Mouse (Mus musculus): ENCODE data around the gene Syce2. TPM values are rescaled to one million over a fixed set of nuclear protein-coding genes. Genes with fewer than 3 reads are reported as not detected.
"Not testable (repeated sequence)": the region's sequence is repeated elsewhere in the genome, so short reads cannot be mapped to it uniquely, and the experiment has no call there.

Gene Syce2
- polyA plus RNA-seq, 1 experiment from 2014 or later: 46.6 TPM

- peaks cover 20% of the 10 kb centered on the region for H3K36me3 ChIP-seq (ENCODE audit: control insufficient read depth, insufficient read depth, low read length)
- not testable (repeated sequence) for H3K27ac ChIP-seq (ENCODE audit: low read depth, low read length); ATAC-seq; H3K9ac ChIP-seq (ENCODE audit: low read depth, low read length); H3K27me3 ChIP-seq (replicated peaks; ENCODE audit: control insufficient read depth, insufficient read depth, low read length); H3K9me3 ChIP-seq (ENCODE audit: control insufficient read depth, low read length)
- H3K4me3 ChIP-seq (ENCODE audit: low read length): peak overlapping the region; percentile 43; the same call in 1 of the 2 replicates
- H3K4me1 ChIP-seq (ENCODE audit: control insufficient read depth, insufficient read depth, low read depth, low read length): peaks cover 14% of the 10 kb centered on the region
- peak overlapping the region; percentile 59 for H3K4me2 ChIP-seq (ENCODE audit: low read length)
- 22% methylated on average over 6 of the region's 7 CpGs for WGBS
Observed at GRCm38 (mm10) chr8:84907979-84908378, 36.1 kb downstream of the Syce2 start.

GRCm38 (mm10) chr8:84908421-84909161, 36.7 kb downstream of the Syce2 start, which contains the start of gene Dnase2a:
TSS of gene Dnase2a (plus strand) at chr8:84908560.
- Histone ChIP-seq H3K36me3 (ENCODE audit: control insufficient read depth, insufficient read depth, low read length) (peaks cover 22% of the 10 kb centered on the region), H3K27me3 (replicated peaks; ENCODE audit: control insufficient read depth, insufficient read depth, low read length) (peaks cover 5% of the 10 kb centered on the region; the same call in 1 of the 2 replicates)
- peak; percentile 83 for ATAC-seq

DNA sequence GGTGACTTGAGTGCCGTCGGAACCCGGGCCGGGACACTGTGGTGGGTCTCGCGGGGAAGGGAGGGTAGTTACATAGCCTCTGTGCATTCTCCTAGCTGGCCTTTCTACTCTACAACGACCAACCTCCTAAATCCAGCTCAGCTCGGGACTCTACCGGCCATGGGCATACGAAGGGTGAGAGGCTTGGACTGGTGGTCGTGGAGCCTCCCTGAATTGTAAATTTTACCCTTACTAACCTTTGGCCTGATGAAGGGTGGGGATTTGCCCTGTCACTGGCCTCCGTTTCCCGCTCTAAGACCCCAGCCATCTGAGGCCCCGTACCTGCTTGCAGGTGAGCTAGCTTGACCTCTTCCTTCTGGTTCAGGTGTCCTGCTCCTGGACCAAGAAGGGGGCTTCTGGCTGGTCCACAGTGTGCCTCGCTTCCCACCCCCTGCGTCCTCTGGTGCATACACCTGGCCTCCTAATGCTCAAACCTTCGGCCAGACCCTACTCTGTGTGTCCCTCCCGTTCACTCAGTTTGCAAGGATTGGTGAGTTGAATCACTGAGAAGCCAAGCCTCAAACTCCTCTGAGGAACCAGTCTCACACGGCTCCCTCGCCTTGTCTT, 37.4 kb downstream of the Syce2 start:
- Histone ChIP-seq H3K9ac (ENCODE audit: low read depth, low read length) (peak overlapping the region; percentile 60), H3K36me3 (ENCODE audit: control insufficient read depth, insufficient read depth, low read length) (peaks cover 26% of the 10 kb centered on the region), H3K4me2 (ENCODE audit: low read length) (peak overlapping the region; percentile 59), H3K9me3 (ENCODE audit: control insufficient read depth, low read length) (no peaks in the 10 kb centered on the region), H3K4me1 (ENCODE audit: control insufficient read depth, insufficient read depth, low read depth, low read length) (peaks cover 10% of the 10 kb centered on the region; the same call in 1 of the 2 replicates), H3K27ac (ENCODE audit: low read depth, low read length) (no peak overlapping the region), H3K4me3 (ENCODE audit: low read length) (peak overlapping the region; percentile 43), H3K27me3 (replicated peaks; ENCODE audit: control insufficient read depth, insufficient read depth, low read length) (peaks cover 1% of the 10 kb centered on the region; the same call in 1 of the 2 replicates)
- ATAC-seq: peak; percentile 21; the same call in 1 of the 2 replicates
- WGBS: 46% methylated on average over 20 of the region's 20 CpGs

More at GRCm38 (mm10) chr8:84908421-84909161, 36.7 kb downstream of the Syce2 start, which contains the start of gene Dnase2a:
- no peaks in the 10 kb centered on the region for H3K9me3 ChIP-seq (ENCODE audit: control insufficient read depth, low read length)
- H3K4me2 ChIP-seq (ENCODE audit: low read length): peak within 1 kb of the TSS; percentile 59
- no peak within 1 kb of the TSS for H3K27ac ChIP-seq (ENCODE audit: low read depth, low read length)
- peaks cover 11% of the 10 kb centered on the region for H3K4me1 ChIP-seq (ENCODE audit: control insufficient read depth, insufficient read depth, low read depth, low read length)
- 2% methylated on average over 45 of the region's 45 CpGs for WGBS
- H3K9ac ChIP-seq (ENCODE audit: low read depth, low read length): peak within 1 kb of the TSS; percentile 60
- peak within 1 kb of the TSS; percentile 43 for H3K4me3 ChIP-seq (ENCODE audit: low read length)

GRCm38 (mm10) chr8:84909949-84910348, 38.0 kb downstream of the Syce2 start:
- Histone ChIP-seq H3K9me3 (ENCODE audit: control insufficient read depth, low read length) (no peaks in the 10 kb centered on the region), H3K27me3 (replicated peaks; ENCODE audit: control insufficient read depth, insufficient read depth, low read length) (no peaks in the 10 kb centered on the region; the same call in 1 of the 2 replicates), H3K4me2 (ENCODE audit: low read length) (no peak overlapping the region), H3K4me3 (ENCODE audit: low read length) (no peak overlapping the region), H3K36me3 (ENCODE audit: control insufficient read depth, insufficient read depth, low read length) (peaks cover 33% of the 10 kb centered on the region), H3K9ac (ENCODE audit: low read depth, low read length) (no peak overlapping the region), H3K4me1 (ENCODE audit: control insufficient read depth, insufficient read depth, low read depth, low read length) (peaks cover 10% of the 10 kb centered on the region; the same call in 1 of the 2 replicates), H3K27ac (ENCODE audit: low read depth, low read length) (no peak overlapping the region)
- 90% methylated on average over 5 of the region's 5 CpGs for WGBS
- ATAC-seq: no peak

DNA sequence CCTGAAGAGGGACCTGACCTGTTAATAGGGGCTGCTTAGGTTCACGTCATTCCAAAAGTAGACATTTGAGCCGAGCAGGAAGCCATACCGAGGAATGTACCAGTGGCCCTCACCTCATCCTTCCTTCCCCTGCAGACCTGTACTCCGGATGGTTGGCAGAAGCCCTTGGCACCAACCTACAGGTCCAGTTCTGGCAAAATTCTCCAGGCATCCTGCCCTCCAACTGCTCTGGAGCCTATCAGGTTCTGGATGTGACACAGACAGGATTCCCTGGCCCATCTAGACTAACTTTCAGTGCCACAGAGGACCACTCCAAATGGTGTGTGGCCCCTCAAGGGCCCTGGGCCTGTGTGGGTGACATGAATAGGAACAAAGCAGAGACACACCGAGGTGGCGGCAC, 38.6 kb downstream of the Syce2 start:
- 90% methylated on average over 6 of the region's 6 CpGs for WGBS
- Histone ChIP-seq H3K4me1 (ENCODE audit: control insufficient read depth, insufficient read depth, low read depth, low read length) (peaks cover 10% of the 10 kb centered on the region; the same call in 1 of the 2 replicates), H3K9ac (ENCODE audit: low read depth, low read length) (no peak overlapping the region)

GRCm38 (mm10) chr8:84911854-84912253, 39.9 kb downstream of the Syce2 start:
- Histone ChIP-seq H3K27ac (ENCODE audit: low read depth, low read length) (no peak overlapping the region), H3K4me2 (ENCODE audit: low read length) (no peak overlapping the region), H3K36me3 (ENCODE audit: control insufficient read depth, insufficient read depth, low read length) (peaks cover 50% of the 10 kb centered on the region), H3K4me3 (ENCODE audit: low read length) (no peak overlapping the region), H3K4me1 (ENCODE audit: control insufficient read depth, insufficient read depth, low read depth, low read length) (peaks cover 10% of the 10 kb centered on the region; the same call in 1 of the 2 replicates), H3K27me3 (replicated peaks; ENCODE audit: control insufficient read depth, insufficient read depth, low read length) (peaks cover 2% of the 10 kb centered on the region; the same call in 1 of the 2 replicates), H3K9me3 (ENCODE audit: control insufficient read depth, low read length) (no peaks in the 10 kb centered on the region), H3K9ac (ENCODE audit: low read depth, low read length) (no peak overlapping the region)
- WGBS: 85% methylated on average over 9 of the region's 9 CpGs
- ATAC-seq: no peak

More for the DNA sequence above, 38.6 kb downstream of the Syce2 start:
- ATAC-seq: no peak
- H3K9me3 ChIP-seq (ENCODE audit: control insufficient read depth, low read length): no peaks in the 10 kb centered on the region
- no peak overlapping the region for H3K4me2 ChIP-seq (ENCODE audit: low read length)
- peaks cover 2% of the 10 kb centered on the region; the same call in 1 of the 2 replicates for H3K27me3 ChIP-seq (replicated peaks; ENCODE audit: control insufficient read depth, insufficient read depth, low read length)
- peaks cover 39% of the 10 kb centered on the region for H3K36me3 ChIP-seq (ENCODE audit: control insufficient read depth, insufficient read depth, low read length)
- H3K4me3 ChIP-seq (ENCODE audit: low read length): no peak overlapping the region
- H3K27ac ChIP-seq (ENCODE audit: low read depth, low read length): no peak overlapping the region

DNA sequence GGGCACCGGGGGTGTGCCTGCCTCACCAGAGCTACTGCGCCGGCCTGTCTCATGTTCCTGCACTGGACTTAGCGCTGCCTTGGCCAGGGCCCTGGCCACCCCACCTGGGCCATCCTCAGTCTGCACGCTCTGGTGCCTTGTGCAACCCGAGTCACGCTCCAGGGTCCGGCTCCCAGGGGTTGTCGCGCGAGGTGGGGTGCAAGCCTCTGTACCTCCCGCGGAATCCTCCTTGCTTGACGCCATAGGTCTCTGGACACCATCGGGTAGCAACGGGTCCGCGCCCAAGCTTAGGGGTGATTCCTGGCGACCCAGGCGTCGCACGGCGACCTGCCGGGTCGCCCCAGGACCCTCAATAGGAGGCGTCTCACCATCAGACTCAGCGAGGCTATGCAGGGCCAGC, 40.5 kb downstream of the Syce2 start:
- ATAC-seq: no peak
- Histone ChIP-seq H3K4me2 (ENCODE audit: low read length) (peak overlapping the region; percentile 51), H3K4me1 (ENCODE audit: control insufficient read depth, insufficient read depth, low read depth, low read length) (peaks cover 10% of the 10 kb centered on the region; the same call in 1 of the 2 replicates), H3K27ac (ENCODE audit: low read depth, low read length) (no peak overlapping the region), H3K36me3 (ENCODE audit: control insufficient read depth, insufficient read depth, low read length) (peaks cover 51% of the 10 kb centered on the region), H3K27me3 (replicated peaks; ENCODE audit: control insufficient read depth, insufficient read depth, low read length) (peaks cover 2% of the 10 kb centered on the region; the same call in 1 of the 2 replicates), H3K9ac (ENCODE audit: low read depth, low read length) (0 out of 2 replicates have a peak overlapping the region, but pooled peaks have one; percentile 2), H3K4me3 (ENCODE audit: low read length) (no peak overlapping the region), H3K9me3 (ENCODE audit: control insufficient read depth, low read length) (no peaks in the 10 kb centered on the region)
- WGBS: 30% methylated on average over 27 of the region's 27 CpGs

DNA sequence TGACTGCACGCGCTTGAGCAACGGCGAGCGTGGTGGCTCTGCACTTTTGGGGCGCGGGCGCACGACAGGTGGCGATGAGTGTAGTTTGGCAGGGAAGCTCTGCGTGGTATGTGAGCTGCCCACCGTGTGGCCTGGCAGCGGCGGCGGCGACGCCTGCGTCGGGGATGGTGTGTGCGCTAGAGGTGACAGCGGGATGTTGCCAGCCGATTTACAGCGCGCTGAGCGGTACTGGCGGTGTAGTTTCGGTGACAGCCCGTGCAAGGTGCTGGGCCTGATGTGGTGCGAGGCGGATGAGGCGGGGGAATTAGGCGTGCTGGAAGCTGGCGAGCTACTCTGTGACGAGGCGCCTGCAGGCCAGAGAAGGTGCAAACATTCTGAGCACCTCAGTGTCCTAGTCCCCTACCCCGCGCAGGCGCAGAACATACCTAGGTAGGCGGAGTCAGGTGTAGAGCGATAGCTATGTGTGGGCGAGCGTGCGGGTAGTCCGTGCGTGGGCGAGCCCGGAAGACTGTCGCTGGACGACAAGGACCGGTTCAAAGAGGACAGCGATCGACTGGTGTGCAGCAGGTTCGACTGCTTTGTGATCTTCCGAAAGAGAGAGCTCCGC, 41.1 kb downstream of the Syce2 start:
- H3K9ac ChIP-seq (ENCODE audit: low read depth, low read length): 0 out of 2 replicates have a peak overlapping the region, but pooled peaks have one; percentile 2
- peaks cover 10% of the 10 kb centered on the region; the same call in 1 of the 2 replicates for H3K4me1 ChIP-seq (ENCODE audit: control insufficient read depth, insufficient read depth, low read depth, low read length)
- H3K27ac ChIP-seq (ENCODE audit: low read depth, low read length): no peak overlapping the region
- 5% methylated on average over 55 of the region's 55 CpGs for WGBS
- H3K27me3 ChIP-seq (replicated peaks; ENCODE audit: control insufficient read depth, insufficient read depth, low read length): peaks cover 2% of the 10 kb centered on the region; the same call in 1 of the 2 replicates
- ATAC-seq: no peak
- H3K4me2 ChIP-seq (ENCODE audit: low read length): peak overlapping the region; percentile 51
- peaks cover 53% of the 10 kb centered on the region for H3K36me3 ChIP-seq (ENCODE audit: control insufficient read depth, insufficient read depth, low read length)
- peak overlapping the region; percentile 21 for H3K4me3 ChIP-seq (ENCODE audit: low read length)
- no peaks in the 10 kb centered on the region for H3K9me3 ChIP-seq (ENCODE audit: control insufficient read depth, low read length)
